Mouse (Mus musculus) liver, embryonic 13.5 days (tissue): ENCODE measurements around the gene Spint4. TPM values are rescaled to one million over a fixed set of nuclear protein-coding genes. Genes with fewer than 3 reads are reported as not detected.

Source experiments
- ATAC-seq: fragments of 200-750 bp; cut with Nextera tagmentation; 2 replicates; pipeline ENCODE4 v1.8.0; 2017; ENCODE audit warnings: low read depth, mild to moderate bottlenecking, moderate number of reproducible peaks, moderate library complexity
- DNase-seq: peaks from one replicate; pipeline ENCODE4 v3.0.0; 2022
- H3K27ac ChIP-seq: fragments of 300-500 bp; sonication (generic); 2 replicates; pipeline ENCODE4 v1.5.1; 2015; ENCODE audit warnings: moderate library complexity, mild to moderate bottlenecking, inconsistent platforms
- H3K27me3 ChIP-seq: fragments of 300-500 bp; sonication (generic); 2 replicates; pipeline ENCODE4 v1.6.1; 2015; ENCODE audit warnings: mild to moderate bottlenecking, inconsistent platforms
- H3K36me3 ChIP-seq: fragments of 300-500 bp; sonication (generic); 2 replicates; pipeline ENCODE4 v1.6.1; 2015; ENCODE audit warnings: mild to moderate bottlenecking, inconsistent platforms
- H3K4me1 ChIP-seq: fragments of 300-500 bp; sonication (generic); replicated peaks from 2 replicates; pipeline ENCODE4 v1.6.1; 2015; ENCODE audit warnings: inconsistent platforms
- H3K4me2 ChIP-seq: fragments of 300-500 bp; sonication (generic); 2 replicates; pipeline ENCODE4 v1.6.1; 2015; ENCODE audit warnings: inconsistent platforms, mild to moderate bottlenecking, moderate library complexity
- H3K4me3 ChIP-seq: fragments of 300-500 bp; sonication (generic); replicated peaks from 2 replicates; pipeline ENCODE4 v1.5.1; 2015; ENCODE audit warnings: mild to moderate bottlenecking, inconsistent platforms
- H3K9ac ChIP-seq: fragments of 300-500 bp; sonication (generic); 2 replicates; pipeline ENCODE4 v1.6.1; 2015; ENCODE audit warnings: mild to moderate bottlenecking, inconsistent platforms
- H3K9me3 ChIP-seq: fragments of 300-500 bp; sonication (generic); replicated peaks from 2 replicates; pipeline ENCODE4 v1.6.1; 2016; ENCODE audit warnings: inconsistent platforms
- WGBS: fragments of 180-500 bp; shearing (Covaris S2); methylation state at CpG from one replicate; pipeline ENCODE4 v1.1.7; 2015; ENCODE audit not compliant: insufficient replicate concordance; 5-methylcytosine and 5-hydroxymethylcytosine counted together
- polyA plus RNA-seq: library from polyadenylated mRNA; unstranded; fragments of >200 nt; fragmentation: Nextera tagmentation; extraction: Ambion mirVana; gene quantifications from 2 replicates; pipeline ENCODE4 v1.2.1, GENCODE M21; 2015

Gene Spint4
- polyA plus RNA-seq, 1 experiment from 2014 or later: not detected

DNA sequence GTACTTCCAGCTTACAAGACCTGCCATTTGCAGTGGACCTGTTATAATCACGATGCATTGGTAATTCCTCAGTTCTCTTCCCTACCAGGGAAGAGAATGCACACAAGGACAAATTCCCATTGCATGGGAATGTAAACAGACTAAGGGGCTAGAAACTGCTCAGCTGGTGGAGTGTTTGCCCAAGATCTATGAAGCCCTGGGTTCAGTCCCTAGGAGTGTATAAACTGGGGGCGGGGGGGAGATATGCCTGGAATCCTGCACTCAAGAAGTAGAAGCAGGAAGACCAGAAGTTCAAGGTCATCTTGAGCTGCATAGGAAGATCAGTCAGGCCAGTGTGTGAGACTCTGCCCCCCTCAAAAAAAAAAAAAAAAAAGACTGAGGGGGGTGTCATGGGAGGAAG is 35.0 kb downstream of the Spint4 start:
- no peaks in the 10 kb centered on the region for H3K36me3 ChIP-seq
- ATAC-seq (no peak), DNase-seq (no peak)
- no peak overlapping the region for H3K9ac ChIP-seq
- no peaks in the 10 kb centered on the region for H3K9me3 ChIP-seq
- WGBS: 68% methylated on average over 2 of the region's 2 CpGs
- H3K27ac ChIP-seq: no peak overlapping the region
- no peak overlapping the region for H3K4me3 ChIP-seq
- 0 out of 2 replicates have a peak, but pooled peaks cover 3% of the 10 kb centered on the region for H3K27me3 ChIP-seq
- H3K4me1 ChIP-seq: no peaks in the 10 kb centered on the region
- no peak overlapping the region for H3K4me2 ChIP-seq

- H3K9ac ChIP-seq: no peak overlapping the region
- no peak overlapping the region for H3K4me2 ChIP-seq
- peaks cover 10% of the 10 kb centered on the region; the same call in 1 of the 2 replicates for H3K27me3 ChIP-seq
- H3K4me1 ChIP-seq: no peaks in the 10 kb centered on the region
- H3K36me3 ChIP-seq: no peaks in the 10 kb centered on the region
- no peaks in the 10 kb centered on the region for H3K9me3 ChIP-seq
- DNase-seq (no peak), ATAC-seq (no peak)
- 65% methylated on average over 5 of the region's 5 CpGs for WGBS
- H3K27ac ChIP-seq: no peak overlapping the region
- H3K4me3 ChIP-seq: no peak overlapping the region
Measured at GRCm38 (mm10) chr2:164734839-164735238, 36.5 kb downstream of the Spint4 start.

- H3K9ac ChIP-seq: no peak overlapping the region
- peaks cover 14% of the 10 kb centered on the region; the same call in 1 of the 2 replicates for H3K27me3 ChIP-seq
- 66% methylated on average over 5 of the region's 5 CpGs for WGBS
- DNase-seq (no peak), ATAC-seq (no peak)
- no peaks in the 10 kb centered on the region for H3K9me3 ChIP-seq
- H3K36me3 ChIP-seq: no peaks in the 10 kb centered on the region
- H3K27ac ChIP-seq: no peak overlapping the region
- H3K4me3 ChIP-seq: no peak overlapping the region
- no peak overlapping the region for H3K4me2 ChIP-seq
- H3K4me1 ChIP-seq: no peaks in the 10 kb centered on the region
Measured at GRCm38 (mm10) chr2:164735446-164735845, 37.1 kb downstream of the Spint4 start.

GRCm38 (mm10) chr2:164737377-164738090 is 39.2 kb downstream of the Spint4 start:
- Histone ChIP-seq H3K4me2 (no peak overlapping the region), H3K9me3 (no peaks in the 10 kb centered on the region), H3K36me3 (no peaks in the 10 kb centered on the region), H3K27me3 (peaks cover 24% of the 10 kb centered on the region; the same call in 1 of the 2 replicates), H3K27ac (no peak overlapping the region), H3K4me1 (no peaks in the 10 kb centered on the region), H3K4me3 (no peak overlapping the region), H3K9ac (no peak overlapping the region)
- ATAC-seq: no peak
- WGBS: 49% methylated on average over 3 of the region's 3 CpGs
- no peak for DNase-seq

DNA sequence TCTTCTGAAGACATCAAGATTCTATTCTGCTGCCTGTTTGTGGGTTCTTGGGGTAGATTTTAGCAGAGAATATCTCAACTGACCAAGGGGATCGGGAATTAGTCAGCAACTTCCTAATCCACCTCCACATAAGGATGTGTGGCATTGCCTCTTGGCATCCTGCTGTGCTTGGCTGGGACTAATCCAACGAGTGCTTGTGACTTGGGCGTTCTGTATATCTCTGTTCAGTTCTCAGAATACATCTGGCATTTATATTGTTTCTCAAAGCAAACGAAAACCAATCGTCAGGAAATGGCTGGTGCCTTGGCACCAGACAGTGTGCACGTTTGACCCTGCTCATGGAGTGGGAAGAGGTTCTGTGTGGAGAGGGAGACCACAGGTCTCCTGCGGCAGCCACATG is 41.6 kb downstream of the Spint4 start:
- Histone ChIP-seq H3K9me3 (no peaks in the 10 kb centered on the region), H3K27ac (no peak overlapping the region), H3K9ac (no peak overlapping the region), H3K4me3 (no peak overlapping the region), H3K27me3 (peaks cover 39% of the 10 kb centered on the region; the same call in 1 of the 2 replicates), H3K36me3 (no peaks in the 10 kb centered on the region), H3K4me1 (peaks cover 14% of the 10 kb centered on the region), H3K4me2 (no peak overlapping the region)
- DNase-seq (no peak), ATAC-seq (no peak)
- WGBS: 52% methylated on average over 7 of the region's 7 CpGs

- DNase-seq (no peak), ATAC-seq (no peak)
- WGBS: 48% methylated on average over 13 of the region's 13 CpGs
- Histone ChIP-seq H3K27ac (peak overlapping the region; percentile 89), H3K4me3 (peak overlapping the region; percentile 91), H3K9me3 (no peaks in the 10 kb centered on the region), H3K36me3 (peaks cover 28% of the 10 kb centered on the region), H3K27me3 (0 out of 2 replicates have a peak, but pooled peaks cover 28% of the 10 kb centered on the region), H3K9ac (peak overlapping the region; percentile 97), H3K4me1 (peaks cover 51% of the 10 kb centered on the region), H3K4me2 (peak overlapping the region; percentile 93)
Measured at GRCm38 (mm10) chr2:164744987-164745386, 46.7 kb downstream of the Spint4 start.

- ATAC-seq (peak; percentile 86), DNase-seq (peak; percentile 88)
- Histone ChIP-seq H3K4me1 (peaks cover 51% of the 10 kb centered on the region), H3K36me3 (peaks cover 38% of the 10 kb centered on the region), H3K9ac (peak within 1 kb of the TSS; percentile 97), H3K4me2 (peak within 1 kb of the TSS; percentile 93), H3K4me3 (peak within 1 kb of the TSS; percentile 91), H3K27ac (peak within 1 kb of the TSS; percentile 89), H3K27me3 (0 out of 2 replicates have a peak, but pooled peaks cover 25% of the 10 kb centered on the region), H3K9me3 (no peaks in the 10 kb centered on the region)
- under 1% methylated on average over 70 of the region's 70 CpGs for WGBS
Measured at GRCm38 (mm10) chr2:164745843-164746479, 47.7 kb downstream of the Spint4 start, which contains the start of the genes Wfdc3 and Dnttip1. TSS of gene Wfdc3 (minus strand) at chr2:164745931. TSS of gene Dnttip1 (plus strand) at chr2:164745983.

GRCm38 (mm10) chr2:164746693-164747092 is 48.4 kb downstream of the Spint4 start:
- H3K4me1 ChIP-seq: peaks cover 51% of the 10 kb centered on the region
- WGBS: 32% methylated on average over 8 of the region's 8 CpGs
- peak; percentile 32 for ATAC-seq

GRCm38 (mm10) chr2:164748191-164748590 is 49.9 kb downstream of the Spint4 start:
- H3K4me3 ChIP-seq: peak overlapping the region; percentile 91
- H3K27ac ChIP-seq: peak overlapping the region; percentile 89
- WGBS: 61% methylated on average over 4 of the region's 4 CpGs
- H3K9ac ChIP-seq: peak overlapping the region; percentile 97
- peak overlapping the region; percentile 93 for H3K4me2 ChIP-seq
- DNase-seq: no peak
- H3K9me3 ChIP-seq: no peaks in the 10 kb centered on the region
- H3K4me1 ChIP-seq: peaks cover 52% of the 10 kb centered on the region
- ATAC-seq: peak; percentile 43
- 0 out of 2 replicates have a peak, but pooled peaks cover 10% of the 10 kb centered on the region for H3K27me3 ChIP-seq
- peaks cover 59% of the 10 kb centered on the region for H3K36me3 ChIP-seq

More at GRCm38 (mm10) chr2:164746693-164747092, 48.4 kb downstream of the Spint4 start:
- H3K9ac ChIP-seq: peak overlapping the region; percentile 97
- H3K27me3 ChIP-seq: 0 out of 2 replicates have a peak, but pooled peaks cover 20% of the 10 kb centered on the region
- DNase-seq: no peak
- peak overlapping the region; percentile 89 for H3K27ac ChIP-seq
- H3K9me3 ChIP-seq: no peaks in the 10 kb centered on the region
- H3K4me2 ChIP-seq: peak overlapping the region; percentile 93
- peak overlapping the region; percentile 91 for H3K4me3 ChIP-seq
- H3K36me3 ChIP-seq: peaks cover 44% of the 10 kb centered on the region

DNA sequence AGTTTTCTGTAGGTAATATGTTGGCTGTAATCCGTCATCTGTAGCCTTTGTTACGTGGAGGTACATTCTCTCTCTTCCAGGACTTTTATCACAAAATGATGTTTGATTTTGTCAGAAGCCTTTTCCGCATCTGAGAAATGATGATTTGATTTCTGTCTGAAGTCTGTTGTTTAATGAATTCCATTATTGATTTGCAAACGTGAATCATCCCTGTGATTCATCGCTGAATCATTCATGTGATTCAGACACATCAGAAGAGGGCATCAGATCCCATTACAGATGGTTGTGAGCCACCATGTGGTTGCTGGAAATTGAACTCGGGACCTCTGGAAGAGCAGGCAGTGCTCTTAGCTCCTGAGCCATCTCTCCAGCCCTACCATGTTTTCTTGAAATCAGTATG is 50.7 kb downstream of the Spint4 start:
- H3K9me3 ChIP-seq: no peaks in the 10 kb centered on the region
- H3K4me2 ChIP-seq: peak overlapping the region; percentile 93
- 85% methylated on average over 6 of the region's 6 CpGs for WGBS
- DNase-seq: no peak
- peak overlapping the region; percentile 97; the same call in 1 of the 2 replicates for H3K9ac ChIP-seq
- peaks cover 67% of the 10 kb centered on the region for H3K36me3 ChIP-seq
- H3K27ac ChIP-seq: peak overlapping the region; percentile 89
- H3K4me3 ChIP-seq: no peak overlapping the region
- H3K27me3 ChIP-seq: 0 out of 2 replicates have a peak, but pooled peaks cover 3% of the 10 kb centered on the region
- ATAC-seq: no peak
- H3K4me1 ChIP-seq: peaks cover 50% of the 10 kb centered on the region
